Mouse (Mus musculus): ENCODE results near the gene Pgc. TPM values are rescaled to one million over a fixed set of nuclear protein-coding genes. Genes with fewer than 3 reads are reported as not detected.

Gene Pgc
- polyA plus RNA-seq, 1 experiment from 2014 or later, result 2.6 TPM

DNA sequence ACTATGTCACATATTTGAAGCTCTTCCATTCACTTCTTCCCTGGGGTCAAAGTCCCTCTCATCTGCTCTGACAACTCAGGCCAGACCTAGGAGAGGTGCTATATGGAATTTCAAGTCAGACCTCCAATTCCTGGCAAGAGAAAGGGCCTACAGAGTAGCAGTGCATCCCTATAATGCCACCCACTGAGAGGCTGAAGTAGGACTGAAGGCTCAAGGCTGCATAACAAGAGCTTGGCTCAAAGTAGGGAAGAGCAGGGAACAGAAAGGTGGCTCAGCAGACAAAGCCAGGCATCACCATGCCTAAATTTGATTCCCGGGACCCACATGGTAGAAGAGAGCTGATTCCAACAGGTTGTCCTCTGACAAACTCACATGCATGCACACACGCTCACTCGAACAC lies 35.0 kb upstream of the Pgc start:
- ATAC-seq (replicated peaks; ENCODE audit: low FRiP score, low TSS enrichment, low read depth) (no peak), DNase-seq (ENCODE audit: low spot score) (no peak)
- no peak overlapping the region for H3K9ac ChIP-seq (ENCODE audit: low read length)
- H3K4me3 ChIP-seq (ENCODE audit: low read depth, low read length), result no peak overlapping the region
- H3K27ac ChIP-seq (ENCODE audit: low read depth), result no peak overlapping the region
- peaks cover 3% of the 10 kb centered on the region; the same call in 1 of the 2 replicates for H3K36me3 ChIP-seq (ENCODE audit: control insufficient read depth, insufficient read depth, low read length)
- WGBS, result 93% methylated on average over 3 of the region's 3 CpGs
- no peaks in the 10 kb centered on the region for H3K27me3 ChIP-seq (replicated peaks; ENCODE audit: control insufficient read depth, insufficient read depth, low read length)
- H3K4me2 ChIP-seq (ENCODE audit: low read length), result no peak overlapping the region
- H3K4me1 ChIP-seq (replicated peaks; ENCODE audit: control insufficient read depth, insufficient read depth, low read length), result peaks cover 19% of the 10 kb centered on the region; the same call in 1 of the 2 replicates
- H3K9me3 ChIP-seq (ENCODE audit: control insufficient read depth, low read length), result no peaks in the 10 kb centered on the region

DNA sequence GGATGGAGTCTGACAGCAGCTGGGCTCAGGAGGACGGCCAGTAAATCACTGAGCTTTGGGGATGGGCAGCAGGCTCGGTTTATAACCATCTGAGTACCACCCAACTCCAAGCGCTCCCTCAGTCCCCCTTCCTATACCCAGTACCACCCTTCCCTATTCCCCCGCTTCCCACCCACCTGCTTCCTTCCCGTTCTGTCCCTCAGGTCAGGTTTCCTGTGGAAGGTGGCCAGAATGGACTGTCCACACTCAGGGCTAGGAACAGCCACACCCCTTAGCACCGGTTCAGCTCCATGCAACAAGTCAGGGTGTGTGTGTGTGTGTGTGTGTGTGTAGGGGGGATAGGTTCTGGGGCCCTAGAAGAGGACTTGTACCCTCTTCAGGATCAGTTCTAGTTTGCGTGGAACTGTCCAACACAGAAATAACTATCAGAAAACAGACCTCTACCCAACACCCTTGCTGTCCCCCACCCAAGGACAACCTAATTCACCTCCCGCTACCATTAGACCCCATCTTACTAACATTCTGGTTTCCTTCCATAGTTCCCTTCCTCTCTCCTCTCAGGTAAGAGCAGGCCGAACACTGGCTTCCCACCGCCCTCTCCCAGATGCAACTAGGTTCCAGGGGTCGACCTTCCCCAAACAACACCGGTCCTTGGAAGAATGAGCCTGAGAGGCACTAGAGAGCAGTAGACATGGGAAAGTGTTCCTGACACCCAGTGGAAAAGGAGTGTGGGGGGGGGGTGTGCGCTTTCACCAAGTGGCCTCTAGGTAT lies 32.8 kb upstream of the Pgc start:
- Histone ChIP-seq H3K9ac (ENCODE audit: low read length) (no peak overlapping the region), H3K4me3 (ENCODE audit: low read depth, low read length) (peak overlapping the region; percentile 69), H3K27ac (ENCODE audit: low read depth) (0 out of 2 replicates have a peak overlapping the region, but pooled peaks have one; percentile 3), H3K4me1 (replicated peaks; ENCODE audit: control insufficient read depth, insufficient read depth, low read length) (peaks cover 13% of the 10 kb centered on the region; the same call in 1 of the 2 replicates), H3K36me3 (ENCODE audit: control insufficient read depth, insufficient read depth, low read length) (0 out of 2 replicates have a peak, but pooled peaks cover 7% of the 10 kb centered on the region), H3K27me3 (replicated peaks; ENCODE audit: control insufficient read depth, insufficient read depth, low read length) (no peaks in the 10 kb centered on the region), H3K4me2 (ENCODE audit: low read length) (peak overlapping the region; percentile 56), H3K9me3 (ENCODE audit: control insufficient read depth, low read length) (no peaks in the 10 kb centered on the region)
- 38% methylated on average over 13 of the region's 13 CpGs for WGBS
- ATAC-seq (replicated peaks; ENCODE audit: low FRiP score, low TSS enrichment, low read depth) (no peak), DNase-seq (ENCODE audit: low spot score) (no peak)

DNA sequence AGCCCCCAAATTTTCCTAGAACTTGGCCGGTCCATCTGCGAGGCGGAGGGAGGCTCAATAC lies 32.4 kb upstream of the Pgc start, which contains the start of gene Gm21981:
Gene Gm21981, minus strand, starts transcription at position 14 of the 61 bp plus-strand sequence.
- DNase-seq (ENCODE audit: low spot score), result no peak
- H3K9ac ChIP-seq (ENCODE audit: low read length), result peak within 1 kb of the TSS; percentile 75
- H3K27ac ChIP-seq (ENCODE audit: low read depth), result peak within 1 kb of the TSS; percentile 3; the same call in 1 of the 2 replicates
- H3K4me1 ChIP-seq (replicated peaks; ENCODE audit: control insufficient read depth, insufficient read depth, low read length), result peaks cover 11% of the 10 kb centered on the region; the same call in 1 of the 2 replicates
- H3K4me2 ChIP-seq (ENCODE audit: low read length), result peak within 1 kb of the TSS; percentile 56
- ATAC-seq (replicated peaks; ENCODE audit: low FRiP score, low TSS enrichment, low read depth), result no peak
- peak within 1 kb of the TSS; percentile 69 for H3K4me3 ChIP-seq (ENCODE audit: low read depth, low read length)
- no peaks in the 10 kb centered on the region for H3K27me3 ChIP-seq (replicated peaks; ENCODE audit: control insufficient read depth, insufficient read depth, low read length)
- no peaks in the 10 kb centered on the region for H3K9me3 ChIP-seq (ENCODE audit: control insufficient read depth, low read length)
- H3K36me3 ChIP-seq (ENCODE audit: control insufficient read depth, insufficient read depth, low read length), result 0 out of 2 replicates have a peak, but pooled peaks cover 7% of the 10 kb centered on the region
- WGBS, result 2% methylated on average over 3 of the region's 3 CpGs

GRCm38 (mm10) chr17:47694503-47695336 lies 31.9 kb upstream of the Pgc start, which contains the start of gene Prickle4:
Prickle4 (minus strand) TSS chr17:47694736.
- ATAC-seq (replicated peaks; ENCODE audit: low FRiP score, low TSS enrichment, low read depth) (peak; percentile 94), DNase-seq (ENCODE audit: low spot score) (peak; percentile 99)
- Histone ChIP-seq H3K4me3 (ENCODE audit: low read depth, low read length) (peak within 1 kb of the TSS; percentile 69), H3K27ac (ENCODE audit: low read depth) (peak within 1 kb of the TSS; percentile 3; the same call in 1 of the 2 replicates), H3K9ac (ENCODE audit: low read length) (peak within 1 kb of the TSS; percentile 75), H3K4me2 (ENCODE audit: low read length) (peak within 1 kb of the TSS; percentile 56), H3K27me3 (replicated peaks; ENCODE audit: control insufficient read depth, insufficient read depth, low read length) (no peaks in the 10 kb centered on the region), H3K4me1 (replicated peaks; ENCODE audit: control insufficient read depth, insufficient read depth, low read length) (peaks cover 7% of the 10 kb centered on the region; the same call in 1 of the 2 replicates), H3K36me3 (ENCODE audit: control insufficient read depth, insufficient read depth, low read length) (peaks cover 11% of the 10 kb centered on the region; the same call in 1 of the 2 replicates), H3K9me3 (ENCODE audit: control insufficient read depth, low read length) (no peaks in the 10 kb centered on the region)
- under 1% methylated on average over 69 of the region's 82 CpGs for WGBS

GRCm38 (mm10) chr17:47695337-47695710 lies 31.3 kb upstream of the Pgc start:
- DNase-seq (ENCODE audit: low spot score), result peak; percentile 69
- Histone ChIP-seq H3K9me3 (ENCODE audit: control insufficient read depth, low read length) (no peaks in the 10 kb centered on the region), H3K4me2 (ENCODE audit: low read length) (peak overlapping the region; percentile 56), H3K9ac (ENCODE audit: low read length) (peak overlapping the region; percentile 75), H3K27ac (ENCODE audit: low read depth) (peak overlapping the region; percentile 3; the same call in 1 of the 2 replicates), H3K4me3 (ENCODE audit: low read depth, low read length) (peak overlapping the region; percentile 69), H3K36me3 (ENCODE audit: control insufficient read depth, insufficient read depth, low read length) (peaks cover 17% of the 10 kb centered on the region; the same call in 1 of the 2 replicates), H3K4me1 (replicated peaks; ENCODE audit: control insufficient read depth, insufficient read depth, low read length) (peaks cover 7% of the 10 kb centered on the region; the same call in 1 of the 2 replicates), H3K27me3 (replicated peaks; ENCODE audit: control insufficient read depth, insufficient read depth, low read length) (no peaks in the 10 kb centered on the region)
- under 1% methylated on average over 23 of the region's 23 CpGs for WGBS
- no peak for ATAC-seq (replicated peaks; ENCODE audit: low FRiP score, low TSS enrichment, low read depth)

- ATAC-seq (replicated peaks; ENCODE audit: low FRiP score, low TSS enrichment, low read depth) (no peak), DNase-seq (ENCODE audit: low spot score) (no peak)
- Histone ChIP-seq H3K4me1 (replicated peaks; ENCODE audit: control insufficient read depth, insufficient read depth, low read length) (peaks cover 10% of the 10 kb centered on the region; the same call in 1 of the 2 replicates), H3K9me3 (ENCODE audit: control insufficient read depth, low read length) (no peaks in the 10 kb centered on the region), H3K9ac (ENCODE audit: low read length) (no peak overlapping the region), H3K4me3 (ENCODE audit: low read depth, low read length) (no peak overlapping the region), H3K27me3 (replicated peaks; ENCODE audit: control insufficient read depth, insufficient read depth, low read length) (no peaks in the 10 kb centered on the region), H3K36me3 (ENCODE audit: control insufficient read depth, insufficient read depth, low read length) (peaks cover 37% of the 10 kb centered on the region), H3K4me2 (ENCODE audit: low read length) (no peak overlapping the region), H3K27ac (ENCODE audit: low read depth) (no peak overlapping the region)
- WGBS, result 92% methylated on average over 10 of the region's 10 CpGs
Observed at GRCm38 (mm10) chr17:47698156-47698555, 28.5 kb upstream of the Pgc start.

DNA sequence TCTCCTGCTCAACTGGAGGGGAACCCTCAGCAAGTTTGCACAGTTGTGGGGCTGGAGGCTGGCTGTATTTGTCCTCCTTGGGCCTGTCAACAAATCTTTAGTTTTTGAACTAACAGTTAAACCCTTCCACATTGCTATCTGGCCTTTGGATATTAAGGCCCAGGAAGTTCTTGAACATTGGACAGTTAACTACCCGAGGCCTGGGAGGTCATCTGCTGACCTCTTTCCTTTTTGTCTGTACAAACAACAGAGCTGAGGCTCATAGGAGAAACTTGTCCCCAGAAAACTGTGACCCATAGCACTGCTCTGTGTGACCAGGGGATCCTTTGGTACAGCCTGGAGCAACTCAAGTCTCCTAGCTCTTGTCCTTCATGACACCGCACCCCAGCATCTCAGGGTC lies 27.6 kb upstream of the Pgc start:
- Histone ChIP-seq H3K4me2 (ENCODE audit: low read length) (no peak overlapping the region), H3K27me3 (replicated peaks; ENCODE audit: control insufficient read depth, insufficient read depth, low read length) (no peaks in the 10 kb centered on the region), H3K4me3 (ENCODE audit: low read depth, low read length) (no peak overlapping the region), H3K27ac (ENCODE audit: low read depth) (no peak overlapping the region), H3K4me1 (replicated peaks; ENCODE audit: control insufficient read depth, insufficient read depth, low read length) (peaks cover 11% of the 10 kb centered on the region; the same call in 1 of the 2 replicates), H3K9me3 (ENCODE audit: control insufficient read depth, low read length) (no peaks in the 10 kb centered on the region), H3K9ac (ENCODE audit: low read length) (no peak overlapping the region), H3K36me3 (ENCODE audit: control insufficient read depth, insufficient read depth, low read length) (peaks cover 41% of the 10 kb centered on the region)
- WGBS, result 79% methylated on average over 2 of the region's 2 CpGs
- no peak for ATAC-seq (replicated peaks; ENCODE audit: low FRiP score, low TSS enrichment, low read depth)
- DNase-seq (ENCODE audit: low spot score), result no peak

DNA sequence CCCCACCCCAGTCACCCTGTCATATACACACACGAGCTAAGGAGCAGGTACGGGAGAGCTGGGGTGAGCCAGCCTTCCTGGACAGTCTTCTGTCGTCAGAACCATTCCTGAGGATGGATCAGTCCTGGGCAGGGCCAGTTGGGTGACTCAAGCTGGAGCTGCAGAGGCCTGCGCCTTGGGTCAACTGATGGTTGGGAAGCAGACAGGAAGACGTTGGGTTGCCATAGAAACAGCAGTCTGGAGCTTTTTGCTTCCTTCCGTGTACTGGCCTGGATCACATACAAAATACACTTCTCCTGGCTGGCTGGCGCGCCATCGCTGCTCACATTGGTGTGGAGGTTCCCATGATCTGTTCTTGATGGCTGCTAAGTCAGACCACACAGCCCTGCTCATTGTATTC lies 24.8 kb upstream of the Pgc start:
- Histone ChIP-seq H3K9me3 (ENCODE audit: control insufficient read depth, low read length) (no peaks in the 10 kb centered on the region), H3K9ac (ENCODE audit: low read length) (no peak overlapping the region), H3K27me3 (replicated peaks; ENCODE audit: control insufficient read depth, insufficient read depth, low read length) (no peaks in the 10 kb centered on the region), H3K36me3 (ENCODE audit: control insufficient read depth, insufficient read depth, low read length) (peaks cover 41% of the 10 kb centered on the region), H3K4me2 (ENCODE audit: low read length) (no peak overlapping the region), H3K4me1 (replicated peaks; ENCODE audit: control insufficient read depth, insufficient read depth, low read length) (peaks cover 4% of the 10 kb centered on the region; the same call in 1 of the 2 replicates), H3K4me3 (ENCODE audit: low read depth, low read length) (no peak overlapping the region), H3K27ac (ENCODE audit: low read depth) (no peak overlapping the region)
- 76% methylated on average over 9 of the region's 9 CpGs for WGBS
- no peak for DNase-seq (ENCODE audit: low spot score)
- ATAC-seq (replicated peaks; ENCODE audit: low FRiP score, low TSS enrichment, low read depth), result no peak

Data from intestine, embryonic 14.5 days (tissue).